In the genomic region with DNA sequence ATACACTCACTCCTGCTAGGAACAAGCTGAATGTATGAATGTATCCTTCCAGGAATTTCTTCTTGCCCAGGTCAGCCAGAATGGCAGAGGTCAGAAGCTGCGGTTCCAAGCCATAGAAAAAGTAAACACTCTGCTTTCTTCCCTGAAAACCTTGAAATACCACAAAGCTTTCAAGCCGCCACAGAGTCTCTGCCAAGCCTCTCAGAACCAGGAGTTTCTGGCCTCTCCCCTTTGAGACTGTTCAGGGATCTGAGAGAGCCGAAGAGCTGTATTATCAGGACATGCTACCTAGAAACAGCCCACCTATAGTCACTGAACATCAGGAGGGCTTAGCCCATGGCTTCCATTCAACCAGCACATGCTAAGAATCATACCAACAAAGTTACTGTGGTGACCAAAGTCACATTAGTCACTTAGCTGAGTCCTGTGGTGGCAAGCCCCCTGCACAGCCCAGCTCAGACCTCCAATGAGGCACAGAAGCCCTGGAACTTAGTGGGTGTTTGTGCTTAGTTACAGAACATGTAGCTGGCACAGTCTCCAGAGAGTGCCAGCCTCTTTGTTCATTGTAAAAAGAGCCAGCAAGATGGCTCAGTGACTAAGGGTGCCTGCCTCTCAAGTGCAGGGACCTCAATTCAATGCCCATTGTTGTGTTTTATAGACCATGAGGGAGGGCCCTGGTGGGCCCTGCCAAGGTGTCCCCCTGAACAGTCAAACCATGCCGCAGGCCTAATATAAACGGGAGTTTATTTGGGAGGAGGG, we compare ENCODE assay signal across 11 mouse cellular contexts. TPM values are rescaled to one million over a fixed set of nuclear protein-coding genes. Genes with fewer than 3 reads are reported as not detected.
DNase-seq lines count a peak whose midpoint lies in the region; ATAC-seq and TF ChIP-seq lines count a peak whose summit lies in the region.
"Had no signal": no experiment of that assay in that cellular context is flagged by ENCODE, and none has a peak within 500 bp of the region (broad histone marks: within the 10 kb centered on the region; RNA-seq: fewer than 3 reads in every experiment).

No protein-coding gene starts in this region.

- no peak overlapping the region for H3K4me2 ChIP-seq in kidney, embryonic 16.5 days (replicated peaks; ENCODE audit: low read depth, low read length)
- no peak overlapping the region for H3K4me2 ChIP-seq in midbrain, postnatal 0 days (ENCODE audit: low read depth, low read length, poor library complexity, severe bottlenecking)

- no peak overlapping the region for H3K4me3 ChIP-seq in kidney, embryonic 16.5 days (ENCODE audit: low read length)
- no peak overlapping the region for H3K4me3 ChIP-seq in limb, embryonic 10.5 days
- H3K4me3 ChIP-seq in midbrain, postnatal 0 days (ENCODE audit: low read depth, low read length) = no peak overlapping the region
- H3K4me3 ChIP-seq: megakaryocyte, embryonic 14.5 days had no signal

- no peak for DNase-seq in kidney, postnatal 25 days
- DNase-seq in brain, embryonic 14.5 days (ENCODE audit: low read depth) = peak; percentile 73
- no peak for DNase-seq in limb, embryonic 10.5 days (ENCODE audit: low spot score)
- DNase-seq in midbrain, postnatal 0 days (ENCODE audit: low spot score) = peak; percentile 48
- DNase-seq in gastrocnemius, postnatal 10 days = no peak
- no peak for DNase-seq in left cerebral cortex, adult 18-20 months (ENCODE audit: low spot score in 2 of 2)
- DNase-seq: heart, postnatal 4 days; thymus, postnatal 4 days had no signal

- no peaks in the 10 kb centered on the region for H3K27me3 ChIP-seq in kidney, embryonic 16.5 days (ENCODE audit: insufficient read depth, low read length)
- H3K27me3 ChIP-seq in limb, embryonic 10.5 days (ENCODE audit: low read depth, poor library complexity, severe bottlenecking) = no peaks in the 10 kb centered on the region
- H3K27me3 ChIP-seq in midbrain, postnatal 0 days (ENCODE audit: insufficient read depth, low read length) = no peaks in the 10 kb centered on the region
- H3K27me3 ChIP-seq: megakaryocyte, embryonic 14.5 days had no signal

- H3K4me1 ChIP-seq in kidney, embryonic 16.5 days (ENCODE audit: insufficient read depth, low read length) = peaks cover 26% of the 10 kb centered on the region
- H3K4me1 ChIP-seq in limb, embryonic 10.5 days = peaks cover 3% of the 10 kb centered on the region; the same call in 1 of the 2 replicates
- no peaks in the 10 kb centered on the region for H3K4me1 ChIP-seq in midbrain, postnatal 0 days (ENCODE audit: insufficient read depth, low read length)

- H3K36me3 ChIP-seq in kidney, embryonic 16.5 days (ENCODE audit: insufficient read depth, low read length) = peaks cover 4% of the 10 kb centered on the region; the same call in 1 of the 2 replicates
- H3K36me3 ChIP-seq in limb, embryonic 10.5 days = no peaks in the 10 kb centered on the region
- no peaks in the 10 kb centered on the region for H3K36me3 ChIP-seq in midbrain, postnatal 0 days (ENCODE audit: insufficient read depth, low read length)

- WGBS in kidney, embryonic 16.5 days = 27% methylated on average over 5 of the region's 5 CpGs
- 64% methylated on average over 5 of the region's 5 CpGs for WGBS in limb, embryonic 10.5 days
- WGBS in midbrain, postnatal 0 days = 50% methylated on average over 5 of the region's 5 CpGs

- H3K9ac ChIP-seq in kidney, embryonic 16.5 days (replicated peaks; ENCODE audit: low read length) = peak overlapping the region; percentile 22; the same call in 1 of the 2 replicates
- H3K9ac ChIP-seq in midbrain, postnatal 0 days (replicated peaks; ENCODE audit: low read length, poor library complexity, severe bottlenecking) = no peak overlapping the region

- H3K9me3 ChIP-seq in kidney, embryonic 16.5 days (ENCODE audit: low read length) = no peaks in the 10 kb centered on the region
- H3K9me3 ChIP-seq in limb, embryonic 10.5 days (replicated peaks) = no peaks in the 10 kb centered on the region
- no peaks in the 10 kb centered on the region for H3K9me3 ChIP-seq in midbrain, postnatal 0 days (ENCODE audit: low read length)

- no peak for TF ChIP-seq POLR2A in brain, embryonic 14.5 days (IDR thresholded peaks at IDR 0.05; ENCODE audit: borderline replicate concordance, extremely low read depth, insufficient read depth, insufficient read length, poor library complexity, severe bottlenecking)

- no peak for ATAC-seq in kidney, embryonic 16.5 days (ENCODE audit: low FRiP score, low TSS enrichment)
- ATAC-seq in midbrain, postnatal 0 days (ENCODE audit: low FRiP score) = peak; percentile 54; the same call in 1 of the 2 replicates
- ATAC-seq in monocyte, adult 5-6 weeks (replicated peaks; ENCODE audit: insufficient number of reproducible peaks, low FRiP score, low TSS enrichment, poor library complexity, severe bottlenecking) = no peak

- TF ChIP-seq CTCF in brain, embryonic 14.5 days (IDR thresholded peaks at IDR 0.05; ENCODE audit: borderline replicate concordance, extremely low read depth, insufficient read depth, insufficient read length) = no peak
- TF ChIP-seq CTCF in midbrain, postnatal 0 days (IDR thresholded peaks at IDR 0.05) = no peak

- H3K27ac ChIP-seq in kidney, embryonic 16.5 days (ENCODE audit: low read length) = peak overlapping the region; percentile 50; the same call in 1 of the 2 replicates
- H3K27ac ChIP-seq in limb, embryonic 10.5 days = peak overlapping the region; percentile 4; the same call in 1 of the 2 replicates
- no peak overlapping the region for H3K27ac ChIP-seq in midbrain, postnatal 0 days (ENCODE audit: low read depth, low read length)

RNA-seq across cellular contexts. Expression of a gene that starts 16.2 kb away (rescaled TPM):
- polyA plus RNA-seq in kidney, embryonic 16.5 days (2015; fragmentation: Nextera tagmentation; extraction: Ambion mirVana) = 9.1 and 11.5 TPM in 2 replicates
- polyA plus RNA-seq in brain, embryonic 14.5 days (2012; rRNA removed) = 2.3 and 3.7 TPM in 2 replicates
- polyA plus RNA-seq in limb, embryonic 10.5 days (2016; fragmentation: Nextera tagmentation; extraction: Ambion mirVana) = 1.2 and 2.0 TPM in 2 replicates
- 8.6 and 8.9 TPM in 2 replicates for total RNA-seq in midbrain, postnatal 0 days (2014; rRNA removed)
- polyA plus RNA-seq in midbrain, postnatal 0 days (2015; fragmentation: Nextera tagmentation; extraction: Ambion mirVana) = 2.0 and 2.2 TPM in 2 replicates
- 19.5 to 24.7 TPM (median 23.7 TPM) in 3 replicates for total RNA-seq in monocyte, adult 5-6 weeks (2017)
- 1 to 10 TPM; 1.5 to 1.6 TPM for total RNA-seq in gastrocnemius, postnatal 10 days (2021)
- total RNA-seq in left cerebral cortex, adult 18-20 months (2021) = 1 to 10 TPM; 6.1 to 7.3 TPM

Comparison
In these comparisons a context has a peak if more than half of its experiments do, and no peak if none do; other contexts are left out.
1. DNase-seq: peak in brain, embryonic 14.5 days (single experiment) and midbrain, postnatal 0 days (single experiment); none in kidney, postnatal 25 days (0 of 2), limb, embryonic 10.5 days (single experiment), gastrocnemius, postnatal 10 days (single experiment) and left cerebral cortex, adult 18-20 months (0 of 2).